Mouse (Mus musculus): ENCODE measurements around the gene Ric1.
A peak's percentile ranks its signal among the peaks of the same experiment; 100 is the strongest.

DNA sequence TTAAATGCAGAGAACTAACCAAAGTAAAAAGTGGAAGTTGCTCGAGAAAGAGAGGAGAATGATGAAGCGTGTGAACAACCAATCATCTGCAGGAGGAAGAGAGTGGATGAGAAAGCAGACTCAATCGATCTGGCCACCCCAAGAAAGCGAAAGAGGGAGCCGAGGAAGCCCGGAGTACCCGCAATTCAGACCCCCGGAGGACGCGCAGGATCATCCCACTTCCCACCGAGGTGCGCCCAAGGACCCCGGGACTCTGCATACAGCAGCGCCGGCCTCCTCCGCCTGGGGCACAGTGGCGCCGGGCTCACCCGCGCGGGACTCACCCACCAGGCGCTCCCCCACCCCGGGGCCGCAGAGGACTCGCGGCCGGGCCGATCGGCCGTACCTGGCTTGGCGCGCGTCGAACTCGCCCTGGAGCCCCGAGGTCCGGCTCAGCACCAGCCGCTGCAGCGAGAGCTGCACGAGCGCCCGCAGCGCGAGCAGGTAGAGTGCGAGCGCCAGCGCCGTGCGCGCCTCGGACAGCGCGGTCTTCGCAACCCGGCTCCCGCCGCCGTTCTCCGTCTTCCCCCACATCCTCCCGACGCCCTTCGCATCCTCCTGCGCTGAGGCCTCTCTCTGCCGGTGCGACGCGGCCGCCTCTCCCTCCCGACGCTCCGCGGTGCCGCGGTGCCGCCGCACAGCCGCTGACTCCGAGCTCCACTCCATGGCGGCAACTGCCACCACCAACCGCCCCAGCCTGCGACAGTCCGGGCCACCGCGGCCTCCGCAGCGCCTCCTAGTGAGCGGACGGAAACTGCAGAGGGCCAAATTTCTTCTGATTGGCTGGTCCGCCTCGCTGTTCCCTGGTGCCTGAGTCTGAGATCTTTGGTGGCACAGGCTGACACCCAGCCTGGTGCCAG is 125.8 kb downstream of the Ric1 start, which contains the start of gene Ermp1:
- peak; percentile 77 for TF ChIP-seq CTCF (IDR thresholded peaks at IDR 0.05; ENCODE audit: insufficient read depth, low read depth, low read length)
- peak; percentile 89 for TF ChIP-seq POLR2A (IDR thresholded peaks at IDR 0.05; ENCODE audit: insufficient read depth, low read depth, low read length)
